26 mouse cellular contexts compared by ENCODE assay signal in the genomic region with DNA sequence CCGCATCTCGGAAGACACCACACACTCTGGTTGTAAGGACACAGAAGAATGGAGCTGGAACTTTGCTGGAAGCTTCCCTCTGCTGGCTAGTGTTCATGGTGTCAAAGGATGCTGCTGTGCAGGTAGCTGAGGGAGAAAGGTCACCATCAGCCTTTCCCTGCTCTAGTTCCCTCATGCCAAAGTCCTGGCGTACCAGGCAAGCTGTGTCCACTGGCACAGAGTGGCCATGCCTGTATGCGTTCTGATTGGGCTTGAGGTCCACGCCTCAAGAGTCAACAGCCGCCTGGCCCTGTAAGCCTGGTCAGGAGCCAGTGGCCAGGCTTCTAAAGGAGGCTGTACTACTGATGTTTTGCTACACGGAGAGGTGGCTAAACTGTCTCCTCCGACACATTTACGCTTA. TPM values are rescaled to one million over a fixed set of nuclear protein-coding genes. Genes with fewer than 3 reads are reported as not detected.
A peak's percentile ranks its signal among the peaks of the same experiment; 100 is the strongest.
DNase-seq lines count a peak whose midpoint lies in the region; ATAC-seq and TF ChIP-seq lines count a peak whose summit lies in the region.
"Had no signal": no experiment of that assay in that cellular context is flagged by ENCODE, and none has a peak within 500 bp of the region (broad histone marks: within the 10 kb centered on the region; RNA-seq: fewer than 3 reads in every experiment).

No protein-coding gene starts in this region.

- H3K27me3 ChIP-seq in heart, embryonic 10.5 days (ENCODE audit: insufficient read depth, poor library complexity, severe bottlenecking), result no peaks in the 10 kb centered on the region
- no peaks in the 10 kb centered on the region for H3K27me3 ChIP-seq in kidney, embryonic 14.5 days (ENCODE audit: control insufficient read depth, insufficient read depth, low read length)
- no peaks in the 10 kb centered on the region for H3K27me3 ChIP-seq in small intestine, adult 2 months (ENCODE audit: control insufficient read depth, insufficient read depth, low read length)
- H3K27me3 ChIP-seq: CH12.LX; hindbrain, embryonic 13.5 days; liver, embryonic 15.5 days; neural tube, embryonic 13.5 days had no signal

- peak overlapping the region; percentile 53; the same call in 1 of the 2 replicates for H3K27ac ChIP-seq in heart, embryonic 10.5 days
- no peak overlapping the region for H3K27ac ChIP-seq in kidney, embryonic 14.5 days (ENCODE audit: low read depth, low read length)
- H3K27ac ChIP-seq in small intestine, adult 2 months (ENCODE audit: insufficient read depth, low read depth, low read length), result peak overlapping the region; percentile 65
- H3K27ac ChIP-seq: embryonic facial prominence, embryonic 10.5 days; hindbrain, embryonic 13.5 days; liver, embryonic 15.5 days; neural tube, embryonic 13.5 days had no signal

- no peak overlapping the region for H3K9ac ChIP-seq in kidney, embryonic 14.5 days (ENCODE audit: low read depth, low read length)
- H3K9ac ChIP-seq: hindbrain, embryonic 13.5 days; liver, embryonic 15.5 days; neural tube, embryonic 13.5 days had no signal

- no peak for DNase-seq in heart, embryonic 10.5 days (ENCODE audit: low spot score)
- DNase-seq in heart, postnatal 25 days (ENCODE audit: low spot score), result no peak
- peak; percentile 67 to 71 for DNase-seq in kidney, adult 8-10 months
- DNase-seq in heart, postnatal 10 days, result peak; percentile 18 to 21
- no peak for DNase-seq in urinary bladder, postnatal 14 days (ENCODE audit: low spot score)
- no peak for DNase-seq in adrenal gland, postnatal 10 days
- DNase-seq: adrenal gland, adult 8-10 months; cerebellum, adult 18-20 months; cerebellum, postnatal 36 days; layer of hippocampus, adult 9-11 months; right cerebral cortex, postnatal 14 days; thymus, postnatal 14 days had no signal

- H3K9me3 ChIP-seq in heart, embryonic 10.5 days, result no peaks in the 10 kb centered on the region
- H3K9me3 ChIP-seq in kidney, embryonic 14.5 days (ENCODE audit: control insufficient read depth, low read length), result no peaks in the 10 kb centered on the region
- H3K9me3 ChIP-seq: embryonic facial prominence, embryonic 10.5 days; hindbrain, embryonic 13.5 days; liver, embryonic 15.5 days; neural tube, embryonic 13.5 days had no signal

- TF ChIP-seq CTCF in small intestine, adult 2 months (IDR thresholded peaks at IDR 0.05; ENCODE audit: extremely low read depth, insufficient read length, insufficient replicate concordance, low read depth, low read length), result no peak

- no peak for TF ChIP-seq POLR2A in small intestine, adult 2 months (IDR thresholded peaks at IDR 0.05; ENCODE audit: low read depth, low read length)

- no peaks in the 10 kb centered on the region for H3K36me3 ChIP-seq in heart, embryonic 10.5 days
- H3K36me3 ChIP-seq in kidney, embryonic 14.5 days (ENCODE audit: control insufficient read depth, insufficient read depth, low read length), result no peaks in the 10 kb centered on the region
- H3K36me3 ChIP-seq in small intestine, adult 2 months (ENCODE audit: control insufficient read depth, insufficient read depth, low read length), result no peaks in the 10 kb centered on the region
- H3K36me3 ChIP-seq: embryonic facial prominence, embryonic 10.5 days; hindbrain, embryonic 13.5 days; liver, embryonic 15.5 days; neural tube, embryonic 13.5 days had no signal

- no peak overlapping the region for H3K4me2 ChIP-seq in kidney, embryonic 14.5 days (replicated peaks; ENCODE audit: low read depth, low read length)
- H3K4me2 ChIP-seq: hindbrain, embryonic 13.5 days; liver, embryonic 15.5 days; neural tube, embryonic 13.5 days had no signal

- intact Hi-C loops in heart, postnatal 25 days (cut with DNase I), result no loop called here
- intact Hi-C loops in heart, postnatal 10 days (cut with DNase I), result no loop called here

- WGBS in heart, embryonic 10.5 days, result 43% methylated on average over 9 of the region's 9 CpGs
- 66% methylated on average over 9 of the region's 9 CpGs for WGBS in kidney, embryonic 14.5 days
- 48% methylated on average over 9 of the region's 9 CpGs for WGBS in small intestine, adult 2 months

- peaks cover 18% of the 10 kb centered on the region for H3K4me1 ChIP-seq in heart, embryonic 10.5 days
- H3K4me1 ChIP-seq in kidney, embryonic 14.5 days (ENCODE audit: control insufficient read depth, insufficient read depth, low read length), result no peaks in the 10 kb centered on the region
- H3K4me1 ChIP-seq in small intestine, adult 2 months (ENCODE audit: control insufficient read depth, insufficient read depth, insufficient read length, low read length), result peaks cover 4% of the 10 kb centered on the region; the same call in 1 of the 2 replicates
- H3K4me1 ChIP-seq: embryonic facial prominence, embryonic 10.5 days; hindbrain, embryonic 13.5 days; liver, embryonic 15.5 days; neural tube, embryonic 13.5 days had no signal

- no peak overlapping the region for H3K4me3 ChIP-seq in heart, embryonic 10.5 days
- H3K4me3 ChIP-seq in kidney, embryonic 14.5 days (ENCODE audit: low read length), result no peak overlapping the region
- no peak overlapping the region for H3K4me3 ChIP-seq in small intestine, adult 2 months (ENCODE audit: low read depth, low read length)
- H3K4me3 ChIP-seq: embryonic facial prominence, embryonic 10.5 days; erythroblast, embryonic 14.5 days; hindbrain, embryonic 13.5 days; liver, embryonic 15.5 days; neural tube, embryonic 13.5 days had no signal

- no peak for ATAC-seq in kidney, embryonic 14.5 days (ENCODE audit: low FRiP score, low TSS enrichment)
- ATAC-seq: forebrain, embryonic 14.5 days had no signal

RNA-seq across cellular contexts. Expression of gene B4galnt3, which starts 15.0 kb away (rescaled TPM):
- polyA plus RNA-seq in heart, embryonic 10.5 days (2016; fragmentation: Nextera tagmentation; extraction: Ambion mirVana), result 0.40 and 0.79 TPM in 2 replicates
- under 1 TPM; 0.18 to 0.22 TPM for total RNA-seq in heart, postnatal 25 days (2021)
- 0.45 and 1.1 TPM in 2 replicates for polyA plus RNA-seq in kidney, embryonic 14.5 days (2014; fragmentation: Nextera tagmentation; extraction: Ambion mirVana)
- under 1 TPM; 0.25 to 0.67 TPM for total RNA-seq in heart, postnatal 10 days (2021)
- 12.2 and 15.8 TPM in 2 replicates for polyA plus RNA-seq in small intestine, adult 2 months (2012; rRNA removed)
- 1 to 10 TPM; 3.7 to 4.6 TPM for total RNA-seq in adrenal gland, postnatal 10 days (2021)
- total RNA-seq: megakaryocyte-erythroid progenitor cell, adult 5-6 weeks had no signal
- polyA plus RNA-seq: forebrain, embryonic 14.5 days had no signal

RNA-seq across cellular contexts. Expression of gene D330020A13Rik, which starts 15.2 kb away (rescaled TPM):
- 0.27 TPM in 1 of 2 replicates, not detected in the other for polyA plus RNA-seq in heart, embryonic 10.5 days (2016; fragmentation: Nextera tagmentation; extraction: Ambion mirVana)
- not detected for total RNA-seq in heart, postnatal 25 days (2021)
- 0.22 and 0.49 TPM in 2 replicates for polyA plus RNA-seq in kidney, embryonic 14.5 days (2014; fragmentation: Nextera tagmentation; extraction: Ambion mirVana)
- not detected for total RNA-seq in heart, postnatal 10 days (2021)
- polyA plus RNA-seq in small intestine, adult 2 months (2012; rRNA removed), result 0.29 TPM in 1 of 2 replicates, not detected in the other
- under 1 TPM; 0.24 to 0.27 TPM for total RNA-seq in adrenal gland, postnatal 10 days (2021)
- total RNA-seq: CH12.LX; left cerebral cortex, adult 8-10 months; megakaryocyte-erythroid progenitor cell, adult 5-6 weeks had no signal
- polyA plus RNA-seq: erythroblast, embryonic 14.5 days; forebrain, embryonic 14.5 days; gonadal fat pad, adult 2 months; hindbrain, embryonic 13.5 days; intestine, embryonic 14.5 days; limb, embryonic 11.5 days; liver, embryonic 15.5 days had no signal

RNA-seq across cellular contexts. Expression of gene Kdm5a, which starts 54.6 kb away (rescaled TPM):
- polyA plus RNA-seq in heart, embryonic 10.5 days (2016; fragmentation: Nextera tagmentation; extraction: Ambion mirVana), result 36.9 and 38.9 TPM in 2 replicates
- 10 to 100 TPM; 28.5 to 33.9 TPM for total RNA-seq in heart, postnatal 25 days (2021)
- 43.1 and 59.4 TPM in 2 replicates for polyA plus RNA-seq in kidney, embryonic 14.5 days (2014; fragmentation: Nextera tagmentation; extraction: Ambion mirVana)
- total RNA-seq in heart, postnatal 10 days (2021), result 10 to 100 TPM; 46.0 to 47.5 TPM
- polyA plus RNA-seq in small intestine, adult 2 months (2012; rRNA removed), result 0.48 and 1.1 TPM in 2 replicates
- total RNA-seq in adrenal gland, postnatal 10 days (2021), result 10 to 100 TPM; 47.6 to 61.9 TPM

RNA-seq across cellular contexts. Expression of gene Ccdc77, which starts 54.8 kb away (rescaled TPM):
- polyA plus RNA-seq in heart, embryonic 10.5 days (2016; fragmentation: Nextera tagmentation; extraction: Ambion mirVana), result 23.0 and 24.7 TPM in 2 replicates
- 1 to 10 TPM; 3.6 to 6.4 TPM for total RNA-seq in heart, postnatal 25 days (2021)
- 23.5 and 25.7 TPM in 2 replicates for polyA plus RNA-seq in kidney, embryonic 14.5 days (2014; fragmentation: Nextera tagmentation; extraction: Ambion mirVana)
- total RNA-seq in heart, postnatal 10 days (2021), result 10 to 100 TPM in 1 of 2 experiments, 1 to 10 TPM in 1; 9.4 to 11.6 TPM
- 0.48 and 0.58 TPM in 2 replicates for polyA plus RNA-seq in small intestine, adult 2 months (2012; rRNA removed)
- 10 to 100 TPM in 1 of 2 experiments, 1 to 10 TPM in 1; 9.1 to 11.0 TPM for total RNA-seq in adrenal gland, postnatal 10 days (2021)

Comparison
In these comparisons a context has a peak if more than half of its experiments do, and no peak if none do; other contexts are left out.
1. DNase-seq: peak in kidney, adult 8-10 months (2 of 2) and heart, postnatal 10 days (2 of 2); none in heart, embryonic 10.5 days (single experiment), heart, postnatal 25 days (single experiment), urinary bladder, postnatal 14 days (single experiment) and adrenal gland, postnatal 10 days (single experiment).